Mouse (Mus musculus) erythroblast, embryonic 14.5 days (primary cell): Measurements from ENCODE around the gene Cript. TPM values are rescaled to one million over a fixed set of nuclear protein-coding genes. Genes with fewer than 3 reads are reported as not detected.
"Not testable (repeated sequence)": the region's sequence is repeated elsewhere in the genome, so short reads cannot be mapped to it uniquely, and the experiment has no call there.

ENCODE experiments used
- H3K27me3 ChIP-seq: 2 replicates; pipeline ENCODE4 v1.6.1; 2012; ENCODE audit warnings: inconsistent platforms; ENCODE audit not compliant: control insufficient read depth
- H3K36me3 ChIP-seq: 2 replicates; pipeline ENCODE4 v1.6.1; 2012; ENCODE audit warnings: mild to moderate bottlenecking, inconsistent platforms; ENCODE audit not compliant: control insufficient read depth
- H3K4me1 ChIP-seq: 2 replicates; pipeline ENCODE4 v1.6.1; 2012; ENCODE audit warnings: inconsistent platforms; ENCODE audit not compliant: control insufficient read depth
- H3K4me3 ChIP-seq: replicated peaks from 2 replicates; pipeline ENCODE3; 2012; ENCODE audit warnings: moderate library complexity, mild to moderate bottlenecking, inconsistent platforms
- H3K9me3 ChIP-seq: 2 replicates; pipeline ENCODE4 v1.6.1; 2012; ENCODE audit warnings: low read length, inconsistent platforms, mixed read lengths; ENCODE audit not compliant: control insufficient read depth
- GATA1 ChIP-seq: IDR thresholded peaks from 2 replicates; pipeline ENCODE4 v1.6.1; 2012; ENCODE audit warnings: low read length, inconsistent platforms, mixed read lengths
- TAL1 ChIP-seq: IDR thresholded peaks from 3 replicates; pipeline ENCODE4 v1.6.1; 2012; ENCODE audit warnings: low read length, inconsistent platforms, mixed read lengths
- polyA plus RNA-seq: library from polyadenylated mRNA; stranded (reverse); fragments of >175 nt; gene quantifications from 2 replicates; pipeline ENCODE4 v1.2.3, GENCODE M21; 2012

Cript gene
- polyA plus RNA-seq, 1 experiment, result 1.1 TPM

GRCm38 (mm10) chr17:87056761-87057160 is 31.4 kb downstream of the Cript start:
- Histone ChIP-seq H3K9me3 (no peaks in the 10 kb centered on the region), H3K27me3 (0 out of 2 replicates have a peak, but pooled peaks cover 2% of the 10 kb centered on the region), H3K36me3 (no peaks in the 10 kb centered on the region), H3K4me1 (no peaks in the 10 kb centered on the region), H3K4me3 (no peak overlapping the region)
- TF ChIP-seq TAL1 (no peak), GATA1 (no peak)

GRCm38 (mm10) chr17:87057486-87058266 is 32.3 kb downstream of the Cript start:
- H3K36me3 ChIP-seq, result no peaks in the 10 kb centered on the region
- H3K27me3 ChIP-seq, result 0 out of 2 replicates have a peak, but pooled peaks cover 2% of the 10 kb centered on the region
- no peaks in the 10 kb centered on the region for H3K9me3 ChIP-seq
- no peak for TF ChIP-seq GATA1
- TF ChIP-seq TAL1, result no peak
- no peaks in the 10 kb centered on the region for H3K4me1 ChIP-seq
- no peak overlapping the region for H3K4me3 ChIP-seq

- no peaks in the 10 kb centered on the region for H3K9me3 ChIP-seq
- H3K36me3 ChIP-seq, result no peaks in the 10 kb centered on the region
- no peak overlapping the region for H3K4me3 ChIP-seq
- TF ChIP-seq TAL1 (no peak), GATA1 (no peak)
- no peaks in the 10 kb centered on the region for H3K4me1 ChIP-seq
- H3K27me3 ChIP-seq, result no peaks in the 10 kb centered on the region
These were observed 37.3 kb downstream of the Cript start for GRCm38 (mm10) chr17:87062639-87063038.

- Histone ChIP-seq H3K9me3 (no peaks in the 10 kb centered on the region), H3K4me3 (no peak overlapping the region), H3K27me3 (no peaks in the 10 kb centered on the region), H3K36me3 (no peaks in the 10 kb centered on the region), H3K4me1 (no peaks in the 10 kb centered on the region)
- TF ChIP-seq GATA1 (no peak), TAL1 (no peak)
These were observed 38.1 kb downstream of the Cript start for GRCm38 (mm10) chr17:87063461-87063860.

GRCm38 (mm10) chr17:87063969-87064368 is 38.6 kb downstream of the Cript start:
- H3K9me3 ChIP-seq, result no peaks in the 10 kb centered on the region
- no peaks in the 10 kb centered on the region for H3K36me3 ChIP-seq
- H3K27me3 ChIP-seq, result no peaks in the 10 kb centered on the region
- TF ChIP-seq GATA1 (no peak), TAL1 (no peak)
- no peaks in the 10 kb centered on the region for H3K4me1 ChIP-seq
- no peak overlapping the region for H3K4me3 ChIP-seq

- H3K27me3 ChIP-seq, result no peaks in the 10 kb centered on the region
- H3K36me3 ChIP-seq, result no peaks in the 10 kb centered on the region
- H3K4me3 ChIP-seq, result no peak overlapping the region
- H3K9me3 ChIP-seq, result no peaks in the 10 kb centered on the region
- no peaks in the 10 kb centered on the region for H3K4me1 ChIP-seq
- no peak for TF ChIP-seq TAL1
- TF ChIP-seq GATA1, result no peak
These were observed 43.6 kb downstream of the Cript start for GRCm38 (mm10) chr17:87068997-87069396.

- H3K36me3 ChIP-seq, H3K4me1 ChIP-seq, H3K9me3 ChIP-seq, H3K27me3 ChIP-seq, H3K4me3 ChIP-seq: not testable (repeated sequence)
These were observed 46.8 kb downstream of the Cript start for GRCm38 (mm10) chr17:87072183-87072582.

GRCm38 (mm10) chr17:87072766-87073440 is 47.6 kb downstream of the Cript start:
- Histone ChIP-seq H3K36me3 (no peaks in the 10 kb centered on the region), H3K9me3 (no peaks in the 10 kb centered on the region), H3K4me3 (no peak overlapping the region), H3K27me3 (no peaks in the 10 kb centered on the region), H3K4me1 (no peaks in the 10 kb centered on the region)
- TF ChIP-seq TAL1, result no peak
- TF ChIP-seq GATA1, result no peak

- TF ChIP-seq GATA1 (no peak), TAL1 (no peak)
- no peak overlapping the region for H3K4me3 ChIP-seq
- no peaks in the 10 kb centered on the region for H3K4me1 ChIP-seq
- H3K9me3 ChIP-seq, result no peaks in the 10 kb centered on the region
- H3K27me3 ChIP-seq, result no peaks in the 10 kb centered on the region
- H3K36me3 ChIP-seq, result no peaks in the 10 kb centered on the region
These were observed 48.1 kb downstream of the Cript start for GRCm38 (mm10) chr17:87073470-87073869.

GRCm38 (mm10) chr17:87078217-87078616 is 52.9 kb downstream of the Cript start:
- not testable (repeated sequence) for H3K9me3 ChIP-seq, H3K4me1 ChIP-seq, H3K4me3 ChIP-seq, H3K27me3 ChIP-seq, H3K36me3 ChIP-seq
